Mouse (Mus musculus): ENCODE results near the gene Arl4d.
"Not testable (repeated sequence)": the region's sequence is repeated elsewhere in the genome, so short reads cannot be mapped to it uniquely, and the experiment has no call there.

The Arl4d gene

DNA sequence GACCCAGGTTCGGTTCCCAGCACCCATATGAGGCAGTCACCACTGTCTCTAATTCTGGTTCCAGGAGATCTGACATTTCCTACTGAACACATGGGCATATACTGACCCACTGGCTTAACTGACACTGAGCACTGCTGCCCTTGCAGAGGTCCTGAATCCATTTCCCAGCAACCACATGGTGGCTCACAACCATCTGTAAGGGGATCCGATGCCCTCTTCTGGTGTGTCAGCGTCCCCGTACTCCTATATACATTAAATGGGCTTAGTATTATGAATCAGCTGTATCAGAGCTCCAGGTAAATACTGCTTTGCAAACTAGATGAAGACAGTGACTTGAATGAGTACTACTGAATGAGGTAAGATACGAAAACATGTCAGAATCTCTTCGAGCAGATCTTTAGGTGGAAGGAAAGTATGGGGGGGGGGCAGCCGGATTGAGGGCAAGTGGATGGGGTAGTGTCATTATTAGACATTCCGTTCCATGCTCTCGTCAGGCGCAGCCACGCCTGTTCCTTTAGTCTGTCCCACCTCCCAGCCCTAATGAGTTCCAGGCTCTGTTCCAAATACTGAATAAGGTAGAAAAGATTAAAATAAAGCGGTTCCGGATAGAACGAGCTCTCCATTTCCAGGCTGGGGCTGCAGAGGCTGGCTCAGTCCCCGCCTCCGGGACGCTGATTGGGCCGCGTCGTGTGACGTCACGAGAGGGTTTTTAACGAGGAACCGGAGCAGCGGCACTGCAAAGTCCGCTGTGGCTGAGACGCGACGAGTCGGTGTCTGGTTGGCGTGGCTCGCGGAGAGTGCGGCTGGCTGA lies at the start of gene Arl4d:
Arl4d (plus strand) TSS at position 717 of the 811 bp plus-strand sequence.
- DNase-seq = peak; percentile 94 to 95

DNA sequence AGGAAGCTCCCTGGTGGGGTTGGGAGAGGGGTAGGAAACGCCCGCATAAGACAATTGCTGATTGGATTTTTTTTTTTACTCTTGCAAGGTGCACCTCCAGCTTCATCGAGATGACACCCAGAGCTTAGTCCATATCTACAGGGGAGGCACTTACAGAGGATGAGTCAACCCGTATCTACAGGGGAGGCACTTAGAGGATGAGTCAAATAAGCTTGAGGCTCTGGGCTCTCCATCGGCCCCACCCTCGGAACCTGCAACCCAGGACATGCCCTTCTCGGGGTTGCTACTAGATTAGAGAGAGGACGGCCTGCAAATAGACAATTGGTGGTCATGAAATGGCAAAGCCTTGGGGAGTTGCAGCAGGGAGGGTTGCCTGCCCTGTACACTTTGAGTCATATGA lies 49.2 kb upstream of the Arl4d start:
- DNase-seq = no peak

DNA sequence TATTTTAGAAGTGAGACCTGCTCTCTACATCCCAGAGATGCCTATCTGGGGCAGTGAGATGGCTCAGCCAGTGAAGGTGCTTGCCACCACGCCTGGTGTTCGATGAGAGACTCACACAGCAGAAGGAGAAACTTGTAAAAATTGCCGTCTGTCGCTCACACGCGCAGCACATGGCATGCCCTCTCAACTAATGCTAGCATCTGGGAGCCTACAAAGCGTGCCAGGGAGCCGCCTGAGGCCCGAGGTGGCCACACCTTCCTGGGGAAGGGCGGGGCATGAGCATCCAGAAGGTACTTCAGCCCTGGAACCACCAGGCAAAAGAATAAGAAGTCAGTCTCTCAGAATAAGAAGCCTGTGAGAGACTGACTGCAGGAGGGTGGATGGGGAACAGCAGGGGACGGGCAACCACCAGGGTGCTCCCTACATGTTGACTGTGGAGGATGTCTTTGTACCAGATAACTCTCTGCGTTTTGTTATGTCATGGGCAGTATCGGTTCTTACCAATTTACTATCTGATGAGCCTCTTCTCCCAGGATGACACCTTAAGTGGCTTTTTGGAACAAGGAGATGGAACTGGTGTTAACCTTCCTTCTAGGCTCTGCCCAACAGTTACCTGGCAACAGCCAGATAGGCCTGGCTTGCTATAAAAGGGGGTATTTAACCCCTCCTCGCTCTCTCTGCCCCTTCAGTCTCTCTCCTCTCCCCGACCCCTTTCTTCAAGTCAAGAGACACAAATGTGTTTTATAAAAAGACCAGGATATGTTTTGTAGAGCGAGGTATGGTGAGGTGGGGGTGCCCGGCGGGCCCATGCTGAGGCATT lies 48.2 kb upstream of the Arl4d start:
- DNase-seq = no peak

DNA sequence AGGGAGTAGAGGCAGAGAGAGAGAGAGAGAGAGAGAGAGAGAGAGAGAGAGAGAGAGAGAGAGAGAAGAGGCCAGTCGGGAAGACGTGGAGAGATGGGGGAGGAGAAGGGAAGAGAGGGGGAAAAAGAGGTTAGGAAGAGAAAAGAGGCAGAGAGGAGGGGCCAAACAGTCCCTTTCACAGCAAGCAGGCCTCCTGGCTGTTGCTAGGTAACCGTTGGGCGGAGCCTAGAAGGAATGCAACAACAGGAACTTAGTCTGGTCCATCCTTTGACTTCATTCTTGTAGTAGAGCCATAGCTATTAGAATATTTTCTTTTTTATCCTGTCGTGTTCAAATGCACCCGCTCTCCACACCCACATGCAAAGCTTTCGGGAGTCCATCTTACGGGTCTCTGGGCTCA lies 47.5 kb upstream of the Arl4d start:
- DNase-seq = no peak

DNA sequence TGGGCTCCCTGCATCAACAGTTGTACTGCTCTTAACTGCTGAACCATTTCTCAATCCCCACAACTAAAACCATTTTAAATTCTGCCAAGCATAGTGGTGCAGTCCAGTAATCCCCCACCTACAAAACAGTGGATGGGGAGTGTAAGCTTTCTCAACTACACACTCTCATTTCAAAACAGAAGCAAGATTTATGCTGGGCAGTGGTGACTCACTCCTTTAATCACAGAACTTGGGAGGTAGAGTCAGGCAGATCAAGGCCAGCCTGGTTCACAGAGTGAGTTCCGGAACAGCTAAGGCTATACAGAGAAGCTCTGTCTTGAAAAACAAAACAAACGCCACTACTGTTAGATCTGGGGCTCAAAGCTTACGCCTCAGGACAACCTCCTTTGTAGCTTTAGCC lies 46.7 kb upstream of the Arl4d start:
- no peak for DNase-seq

DNA sequence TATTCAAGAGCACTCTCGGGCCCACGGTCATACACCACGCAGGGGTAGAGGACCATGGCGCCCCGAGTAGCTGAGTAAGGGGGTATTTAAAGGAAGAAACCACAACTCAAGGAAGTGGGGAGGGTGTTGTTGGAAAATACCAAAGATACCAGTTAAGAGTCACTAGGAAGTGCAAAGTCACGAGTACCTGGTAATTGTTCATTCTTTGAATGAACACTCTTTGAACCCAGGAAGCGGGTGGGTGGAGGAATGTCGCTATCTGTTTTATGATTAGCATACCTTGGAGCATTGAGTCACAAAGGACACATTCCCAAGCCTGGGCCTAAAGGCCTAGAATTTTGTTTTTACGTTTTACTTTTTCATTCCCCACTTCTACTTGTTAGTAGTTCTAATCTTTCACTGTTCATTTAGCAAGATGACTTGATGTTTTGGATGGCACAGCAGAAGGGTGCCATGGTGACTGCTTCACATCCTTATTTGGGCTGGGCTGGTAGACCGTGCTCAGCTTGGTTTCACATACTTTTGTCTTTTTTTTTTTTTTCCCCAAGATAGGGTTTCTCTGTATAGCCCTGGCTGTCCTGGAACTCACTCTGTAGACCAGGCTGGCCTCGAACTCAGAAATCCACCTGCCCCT lies 45.2 kb upstream of the Arl4d start:
- DNase-seq = not testable (repeated sequence)

DNA sequence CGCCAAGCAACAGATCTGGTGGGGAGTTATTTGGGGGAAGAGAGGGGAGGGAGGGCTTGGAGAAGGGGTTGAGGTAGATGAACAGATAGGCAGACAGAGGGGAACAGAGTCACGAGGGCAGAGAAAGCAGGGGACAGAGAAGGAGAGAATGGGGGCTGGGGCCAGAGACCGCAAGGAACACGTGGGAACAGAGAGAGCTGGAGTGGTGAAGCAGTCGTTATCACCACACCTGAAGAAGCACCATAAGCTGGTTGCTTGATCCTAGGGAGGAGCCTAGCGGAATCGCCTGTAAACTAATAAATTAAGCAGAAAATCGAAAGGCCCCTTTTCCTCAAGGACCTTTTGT lies 38.7 kb upstream of the Arl4d start:
- DNase-seq = no peak

DNA sequence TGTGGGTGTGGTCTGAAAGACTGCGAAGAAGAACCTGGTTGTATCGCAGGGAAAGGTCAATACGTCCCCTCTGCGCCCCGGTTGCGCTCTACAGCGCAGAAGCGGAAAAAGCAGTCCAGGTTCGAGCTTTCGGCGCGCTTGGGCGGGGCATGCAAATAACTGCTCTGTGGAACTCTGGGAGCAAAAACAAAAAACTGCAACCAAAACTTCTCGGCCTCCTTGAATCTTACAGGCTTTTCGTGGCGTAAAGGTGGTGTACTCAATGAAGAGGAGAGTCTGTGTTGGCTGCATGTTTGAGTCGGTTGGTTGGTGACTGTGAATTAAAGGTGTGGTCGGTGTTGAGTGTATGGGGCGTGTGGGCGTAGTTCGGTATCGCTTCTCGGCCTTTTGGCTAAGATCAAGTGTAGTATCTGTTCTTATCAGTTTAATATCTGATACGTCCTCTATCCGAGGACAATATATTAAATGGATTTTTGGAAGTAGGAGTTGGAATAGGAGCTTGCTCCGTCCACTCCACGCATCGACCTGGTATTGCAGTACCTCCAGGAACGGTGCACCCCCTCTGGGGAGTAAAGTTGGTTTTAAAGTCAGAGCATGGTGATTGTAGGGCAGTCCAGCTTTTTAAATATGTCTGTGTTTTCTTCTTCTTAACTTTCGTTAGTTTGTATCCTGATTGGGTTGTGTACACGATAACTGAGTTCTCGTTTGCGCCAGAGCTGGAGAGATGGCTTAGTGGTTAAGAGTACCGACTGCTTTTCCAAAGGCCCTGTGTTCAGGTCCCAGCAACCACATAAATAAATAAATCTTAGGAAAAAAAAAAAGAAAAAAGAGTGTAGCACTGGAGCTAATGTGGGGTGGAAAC lies 38.1 kb upstream of the Arl4d start, which contains the start of gene Rdm1:
Rdm1 (plus strand) TSS at position 201 of the 862 bp plus-strand sequence.
- DNase-seq = peak; percentile 76 to 82

DNA sequence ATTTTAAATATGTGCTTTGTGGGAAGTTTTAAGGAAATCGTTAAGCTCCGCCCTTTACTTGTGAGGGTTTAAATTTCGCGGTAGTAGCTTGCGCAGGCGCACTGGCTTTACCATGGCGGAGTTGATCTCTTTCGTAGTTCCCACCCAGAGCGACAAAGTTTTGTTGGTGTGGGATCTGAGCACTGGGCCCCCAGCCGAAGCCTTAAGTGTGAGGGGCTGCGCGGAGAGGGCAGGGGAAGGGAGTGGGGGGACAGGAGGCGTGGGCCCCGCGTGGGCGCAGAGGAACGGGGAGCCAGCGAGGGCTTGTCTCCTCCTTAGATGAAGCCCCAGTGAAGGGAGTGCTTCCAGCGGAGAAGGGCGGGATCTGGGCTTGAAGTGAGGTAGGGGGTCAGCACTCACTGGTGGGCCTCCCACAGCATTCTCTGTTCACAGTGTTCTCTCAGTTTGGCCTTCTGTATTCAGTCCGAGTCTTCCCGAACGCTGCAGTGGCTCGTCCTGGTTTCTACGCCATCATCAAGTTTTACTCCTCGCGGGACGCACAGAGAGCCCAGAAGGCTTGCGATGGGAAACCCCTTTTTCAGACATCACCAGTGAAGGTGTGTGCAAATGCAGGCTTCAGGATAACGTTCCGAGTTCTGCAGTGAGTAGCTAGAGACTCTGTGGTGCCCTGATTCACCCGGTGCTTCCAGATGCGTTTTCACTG lies 37.3 kb upstream of the Arl4d start:
- DNase-seq = peak; percentile 77 to 80

DNA sequence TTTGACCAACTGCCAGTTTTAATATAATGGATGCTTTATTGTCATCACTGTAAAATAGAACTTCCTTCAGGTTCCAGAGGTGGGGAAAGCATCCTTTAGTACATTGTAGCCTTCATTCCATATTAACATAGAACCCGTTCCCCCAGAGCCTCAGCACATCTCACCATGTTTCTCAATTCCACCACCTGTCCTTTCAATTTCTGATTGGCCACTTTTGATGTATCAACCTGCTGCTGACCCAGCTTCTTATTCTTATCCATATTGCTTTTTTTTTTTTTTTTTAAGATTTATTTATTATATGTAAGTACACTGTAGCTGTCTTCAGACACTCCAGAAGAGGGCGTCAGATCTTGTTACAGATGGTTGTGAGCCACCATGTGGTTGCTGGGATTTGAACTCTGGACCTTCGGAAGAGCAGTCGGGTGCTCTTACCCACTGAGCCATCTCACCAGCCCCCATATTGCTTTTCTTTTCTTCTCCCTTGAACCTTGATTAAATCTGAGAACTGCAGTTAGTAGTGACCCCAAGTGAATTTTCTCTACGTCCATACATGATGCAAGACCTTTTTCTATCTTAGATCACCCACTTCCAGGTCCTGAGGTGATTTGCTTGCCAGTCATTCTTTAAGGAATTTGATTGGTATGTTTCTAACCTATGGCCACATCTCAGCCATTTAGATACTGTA lies 36.5 kb upstream of the Arl4d start:
- DNase-seq = not testable (repeated sequence)

DNA sequence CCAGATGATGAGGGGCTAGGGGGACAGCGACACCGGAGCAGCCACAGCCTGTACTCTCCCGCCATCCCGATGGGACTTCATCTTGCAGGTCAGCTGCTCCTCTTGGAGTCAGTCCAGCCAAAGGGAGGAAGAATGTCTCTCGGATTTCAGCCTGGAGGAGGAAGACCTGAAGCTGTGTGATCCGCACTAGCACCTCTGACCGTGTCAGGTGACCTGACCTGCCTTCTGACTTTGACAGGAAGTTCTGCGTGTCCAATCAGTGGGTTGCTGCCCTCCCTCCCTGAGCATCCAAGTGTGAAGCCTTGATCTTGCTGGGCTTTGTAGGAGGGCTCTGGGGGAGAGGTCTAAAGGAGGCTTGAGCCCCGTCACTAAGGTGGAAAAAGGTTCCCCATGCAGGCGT lies 29.7 kb upstream of the Arl4d start:
- no peak for DNase-seq

DNA sequence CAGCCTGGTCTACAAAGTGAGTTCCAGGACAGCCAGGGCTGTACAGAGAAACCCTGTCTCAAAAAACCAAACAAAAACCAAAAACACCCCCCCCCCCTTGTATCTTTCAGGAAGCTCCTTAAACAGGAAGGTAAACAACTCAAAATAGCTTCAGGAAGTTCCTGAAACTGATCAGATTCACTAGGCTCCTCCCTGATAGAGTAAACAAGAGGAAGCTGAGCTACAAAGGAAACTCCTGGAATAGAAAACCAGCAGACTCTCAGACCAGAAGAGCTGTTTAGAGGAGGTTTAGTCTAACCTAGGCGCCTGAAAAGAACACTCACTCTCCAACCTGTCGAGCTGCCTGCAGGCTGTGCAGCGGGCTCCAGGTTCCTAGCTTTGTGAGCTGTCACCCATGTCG lies 25.6 kb upstream of the Arl4d start:
- DNase-seq = no peak

DNA sequence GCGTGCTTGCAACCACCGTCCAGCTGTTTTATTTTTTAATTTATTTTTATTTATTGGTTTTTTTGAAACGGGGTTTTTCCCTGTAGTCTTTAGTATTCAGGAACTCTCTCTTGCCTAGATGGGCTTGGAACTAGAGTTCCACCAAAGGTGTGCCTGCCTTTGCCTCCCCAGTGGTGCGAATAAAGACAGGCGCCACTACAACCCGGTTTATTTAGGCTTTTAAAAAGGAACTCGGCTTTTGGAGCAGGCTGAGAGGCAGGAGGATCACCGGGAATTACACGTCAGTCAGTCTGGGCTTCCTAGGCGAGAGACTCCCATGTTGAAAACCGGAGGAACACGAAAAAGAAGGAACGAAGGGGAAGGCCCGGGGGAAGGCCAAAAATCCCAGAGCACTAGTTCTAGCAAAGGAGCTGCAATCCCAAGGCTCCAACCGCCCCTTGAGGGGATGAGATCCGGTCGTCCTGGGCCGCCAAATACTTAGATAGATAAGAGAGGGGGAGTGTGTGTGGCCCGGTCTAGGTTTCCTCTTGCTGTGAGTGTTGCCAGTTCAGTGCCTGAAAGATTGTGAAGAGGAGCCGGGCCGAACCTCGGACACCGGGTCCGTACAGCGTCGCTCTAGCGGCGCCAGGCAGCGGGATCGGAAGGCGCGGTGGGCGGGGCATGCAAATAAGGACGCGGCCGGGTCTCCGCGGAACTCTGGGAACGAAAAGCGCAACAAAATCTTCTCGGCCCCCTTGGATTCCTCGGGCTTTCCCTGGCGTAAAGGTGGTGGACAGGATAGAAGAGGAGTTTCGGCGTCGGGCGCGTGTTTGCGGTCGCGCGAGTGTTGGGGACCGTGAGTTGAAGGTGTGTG lies 24.3 kb upstream of the Arl4d start:
- peak; percentile 81 to 86 for DNase-seq

DNA sequence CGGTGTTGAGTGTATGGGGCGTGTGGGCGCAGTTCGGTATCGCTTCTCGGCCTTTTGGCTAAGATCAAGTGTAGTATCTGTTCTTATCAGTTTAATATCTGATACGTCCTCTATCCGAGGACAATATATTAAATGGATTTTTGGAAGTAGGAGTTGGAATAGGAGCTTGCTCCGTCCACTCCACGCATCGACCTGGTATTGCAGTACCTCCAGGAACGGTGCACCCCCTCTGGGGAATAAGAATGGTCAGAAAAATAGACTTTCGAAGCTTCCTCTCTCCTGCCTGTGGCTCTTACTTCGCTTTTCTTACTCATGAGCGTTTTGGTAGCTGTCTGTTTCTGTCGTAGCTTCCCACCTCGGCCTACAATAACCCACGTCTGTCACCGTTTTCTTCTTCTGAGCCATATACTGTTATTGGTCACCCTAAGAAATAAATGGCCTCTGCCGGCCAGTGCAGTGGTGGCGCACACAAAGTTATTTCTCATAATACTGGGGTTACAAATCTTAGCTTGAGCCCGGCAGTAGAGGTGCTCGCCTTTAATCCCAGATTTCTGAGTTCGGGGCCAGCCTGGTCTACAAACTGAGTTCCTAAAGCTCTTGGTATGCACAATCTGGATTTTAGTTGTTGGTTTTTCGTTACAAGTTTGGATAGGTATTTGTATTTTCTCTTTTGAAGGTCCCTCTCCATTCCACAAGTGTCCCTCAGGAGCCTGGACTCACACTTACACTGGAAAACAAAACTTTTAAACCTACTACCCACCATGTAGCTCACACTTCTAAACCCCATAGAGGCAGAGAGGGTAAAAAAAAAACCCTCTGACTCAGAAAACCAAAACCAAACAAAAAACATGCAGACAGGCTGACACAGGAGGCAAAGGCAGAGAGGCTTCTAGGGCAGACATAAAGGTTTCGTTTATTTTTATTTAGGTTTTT lies 23.4 kb upstream of the Arl4d start:
- peak in 1 of 2 experiments; percentile 31 for DNase-seq

DNA sequence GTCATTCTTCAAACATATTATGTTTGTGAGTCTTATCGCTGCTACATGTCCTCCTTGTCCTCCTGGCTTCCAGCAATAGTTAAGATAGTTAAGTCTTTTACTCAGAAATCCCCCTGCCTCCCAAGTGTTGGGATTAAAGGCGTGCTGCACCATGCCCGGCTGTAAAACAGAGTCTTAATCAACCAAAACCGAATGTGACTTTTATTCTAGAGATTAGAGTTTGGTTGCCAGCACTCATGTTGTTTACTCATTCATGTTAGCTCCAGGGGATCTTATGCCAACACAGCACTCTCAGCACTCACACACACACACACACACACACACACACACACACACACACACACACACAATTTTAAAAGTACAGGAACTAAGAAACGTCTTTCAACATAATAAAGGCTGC lies 22.4 kb upstream of the Arl4d start:
- DNase-seq = no peak

DNA sequence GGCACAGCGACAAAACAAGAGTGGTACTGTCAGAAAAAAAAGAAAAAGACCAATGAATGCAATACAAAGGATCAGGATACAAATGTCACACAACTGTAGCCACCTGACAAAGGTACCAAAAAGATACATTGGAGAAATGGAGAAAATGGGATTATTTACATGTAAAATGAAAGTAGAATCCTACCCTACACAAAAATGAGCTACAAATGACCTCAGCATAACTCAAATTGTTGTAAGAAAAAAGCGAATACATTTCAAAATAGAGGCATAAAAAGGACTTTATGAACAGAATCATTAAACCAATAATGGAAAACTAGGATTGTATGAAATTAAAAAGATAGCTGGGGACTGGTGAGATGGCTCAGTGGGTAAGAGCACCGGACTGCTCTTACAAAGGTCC lies 20.8 kb upstream of the Arl4d start:
- DNase-seq = no peak

DNA sequence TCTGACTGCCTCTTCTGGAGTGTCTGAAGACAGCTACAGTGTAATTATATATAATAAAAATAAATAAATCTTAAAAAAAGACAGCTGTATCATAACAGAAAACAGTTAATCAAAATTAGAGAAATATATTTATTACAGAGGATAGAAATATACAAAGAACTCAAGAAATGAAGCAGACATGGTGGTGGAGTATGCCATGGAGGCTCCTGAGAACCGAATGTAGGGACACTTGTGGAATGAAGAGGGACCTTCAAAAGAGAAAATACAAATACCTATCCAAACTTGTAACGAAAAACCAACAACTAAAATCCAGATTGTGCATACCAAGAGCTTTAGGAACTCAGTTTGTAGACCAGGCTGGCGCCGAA lies 20.3 kb upstream of the Arl4d start:
- not testable (repeated sequence) for DNase-seq

DNA sequence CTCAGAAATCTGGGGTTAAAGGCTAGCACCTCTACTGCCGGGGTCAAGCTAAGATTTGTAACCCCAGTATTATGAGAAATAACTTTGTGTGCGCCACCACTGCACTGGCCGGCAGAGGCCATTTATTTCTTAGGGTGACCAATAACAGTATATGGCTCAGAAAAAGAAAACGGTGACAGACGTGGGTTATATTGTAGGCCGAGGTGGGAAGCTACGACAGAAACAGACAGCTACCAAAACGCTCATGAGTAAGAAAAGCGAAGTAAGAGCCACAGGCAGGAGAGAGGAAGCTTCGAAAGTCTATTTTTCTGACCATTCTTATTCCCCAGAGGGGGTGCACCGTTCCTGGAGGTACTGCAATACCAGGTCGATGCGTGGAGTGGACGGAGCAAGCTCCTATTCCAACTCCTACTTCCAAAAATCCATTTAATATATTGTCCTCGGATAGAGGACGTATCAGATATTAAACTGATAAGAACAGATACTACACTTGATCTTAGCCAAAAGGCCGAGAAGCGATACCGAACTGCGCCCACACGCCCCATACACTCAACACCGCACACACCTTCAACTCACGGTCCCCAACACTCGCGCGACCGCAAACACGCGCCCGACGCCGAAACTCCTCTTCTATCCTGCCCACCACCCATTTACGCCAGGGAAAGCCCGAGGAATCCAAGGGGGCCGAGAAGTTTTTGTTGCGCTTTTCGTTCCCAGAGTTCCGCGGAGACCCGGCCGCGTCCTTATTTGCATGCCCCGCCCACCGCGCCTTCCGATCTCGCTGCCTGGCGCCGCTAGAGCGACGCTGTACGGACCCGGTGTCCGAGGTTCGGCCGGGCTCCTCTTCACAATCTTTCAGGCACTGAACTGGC lies 19.7 kb upstream of the Arl4d start:
- DNase-seq = peak; percentile 71 to 74
